Mouse (Mus musculus): Measurements from ENCODE around the gene 1110032A03Rik. TPM values are rescaled to one million over a fixed set of nuclear protein-coding genes. Genes with fewer than 3 reads are reported as not detected.

1110032A03Rik gene
- polyA plus RNA-seq, 1 experiment: not detected

- H3K4me1 ChIP-seq (ENCODE audit: control insufficient read depth, insufficient read depth, low read length): no peaks in the 10 kb centered on the region
- TF ChIP-seq CTCF (IDR thresholded peaks at IDR 0.05; ENCODE audit: insufficient read depth, low read depth, low read length): no peak
- no peak for TF ChIP-seq POLR2A (IDR thresholded peaks at IDR 0.05; ENCODE audit: insufficient read depth, low read depth, low read length)
- WGBS: 89% methylated on average over 3 of the region's 3 CpGs
- H3K4me3 ChIP-seq (ENCODE audit: insufficient read depth, low read depth, low read length): no peak overlapping the region
- H3K27ac ChIP-seq (ENCODE audit: insufficient read depth, low read depth, low read length): no peak overlapping the region
Observed at GRCm38 (mm10) chr9:50795266-50795665, 19.9 kb upstream of the 1110032A03Rik start.

DNA sequence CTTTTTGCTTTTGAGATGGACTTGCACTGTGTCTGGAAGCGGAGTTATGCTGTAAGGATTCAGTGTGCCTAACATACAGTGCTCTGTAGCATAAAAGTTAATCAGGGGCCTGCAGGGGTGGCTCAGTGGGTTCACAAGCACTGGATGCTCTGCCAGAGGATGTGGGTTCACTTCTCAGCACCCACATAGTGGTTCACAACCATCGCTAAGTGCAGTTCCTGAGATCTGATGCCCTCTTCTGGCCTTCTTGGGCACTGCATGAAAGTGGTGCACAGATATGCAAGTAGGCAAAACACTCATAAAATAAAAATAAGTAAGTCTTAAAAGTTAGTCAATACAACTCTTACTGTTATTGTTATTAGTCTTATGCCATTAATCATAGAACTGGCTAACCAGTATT is 6.8 kb upstream of the 1110032A03Rik start:
- WGBS: 75% methylated on average over 2 of the region's 2 CpGs

GRCm38 (mm10) chr9:50776162-50776760 is 941 bp upstream of the 1110032A03Rik start:
- 69% methylated on average over 11 of the region's 11 CpGs for WGBS
- Histone ChIP-seq H3K4me3 (ENCODE audit: insufficient read depth, low read depth, low read length) (peak overlapping the region; percentile 84), H3K27ac (ENCODE audit: insufficient read depth, low read depth, low read length) (no peak overlapping the region), H3K4me1 (ENCODE audit: control insufficient read depth, insufficient read depth, low read length) (no peaks in the 10 kb centered on the region)
- TF ChIP-seq CTCF (IDR thresholded peaks at IDR 0.05; ENCODE audit: insufficient read depth, low read depth, low read length): no peak
- no peak for TF ChIP-seq POLR2A (IDR thresholded peaks at IDR 0.05; ENCODE audit: insufficient read depth, low read depth, low read length)

More for the DNA sequence above, 6.8 kb upstream of the 1110032A03Rik start:
- Histone ChIP-seq H3K4me3 (ENCODE audit: insufficient read depth, low read depth, low read length) (no peak overlapping the region), H3K27ac (ENCODE audit: insufficient read depth, low read depth, low read length) (no peak overlapping the region), H3K4me1 (ENCODE audit: control insufficient read depth, insufficient read depth, low read length) (no peaks in the 10 kb centered on the region)
- no peak for TF ChIP-seq POLR2A (IDR thresholded peaks at IDR 0.05; ENCODE audit: insufficient read depth, low read depth, low read length)
- TF ChIP-seq CTCF (IDR thresholded peaks at IDR 0.05; ENCODE audit: insufficient read depth, low read depth, low read length): peak; percentile 21; the same call in 1 of the 2 replicates

DNA sequence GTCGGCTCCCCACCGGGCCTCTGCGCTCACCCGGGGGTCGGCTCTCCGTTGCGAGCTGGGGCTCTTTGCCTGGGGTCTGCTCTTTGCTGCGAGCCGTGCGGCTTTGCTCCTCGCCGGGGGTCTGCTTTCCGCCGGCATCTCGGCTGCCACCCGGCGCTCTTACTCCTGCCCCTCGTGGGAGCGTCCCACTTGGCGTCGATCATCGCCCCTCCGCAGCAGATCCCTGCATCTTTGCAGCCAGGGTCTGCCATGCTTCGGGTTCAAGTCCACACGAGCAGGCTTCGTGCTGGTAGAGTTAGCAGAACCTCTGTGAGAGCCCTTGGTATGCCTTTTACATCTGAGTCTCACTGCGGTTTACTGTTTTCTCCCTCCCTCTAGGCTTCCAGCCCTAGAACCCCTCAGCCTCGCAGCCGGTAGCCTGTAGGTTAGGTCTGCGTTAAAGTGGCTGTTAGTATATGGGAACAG is 374 bp upstream of the 1110032A03Rik start:
- H3K4me3 ChIP-seq (ENCODE audit: insufficient read depth, low read depth, low read length): peak overlapping the region; percentile 84
- H3K27ac ChIP-seq (ENCODE audit: insufficient read depth, low read depth, low read length): no peak overlapping the region
- TF ChIP-seq POLR2A (IDR thresholded peaks at IDR 0.05; ENCODE audit: insufficient read depth, low read depth, low read length) (no peak), CTCF (IDR thresholded peaks at IDR 0.05; ENCODE audit: insufficient read depth, low read depth, low read length) (no peak)
- WGBS: under 1% methylated on average over 30 of the region's 30 CpGs
- no peaks in the 10 kb centered on the region for H3K4me1 ChIP-seq (ENCODE audit: control insufficient read depth, insufficient read depth, low read length)

DNA sequence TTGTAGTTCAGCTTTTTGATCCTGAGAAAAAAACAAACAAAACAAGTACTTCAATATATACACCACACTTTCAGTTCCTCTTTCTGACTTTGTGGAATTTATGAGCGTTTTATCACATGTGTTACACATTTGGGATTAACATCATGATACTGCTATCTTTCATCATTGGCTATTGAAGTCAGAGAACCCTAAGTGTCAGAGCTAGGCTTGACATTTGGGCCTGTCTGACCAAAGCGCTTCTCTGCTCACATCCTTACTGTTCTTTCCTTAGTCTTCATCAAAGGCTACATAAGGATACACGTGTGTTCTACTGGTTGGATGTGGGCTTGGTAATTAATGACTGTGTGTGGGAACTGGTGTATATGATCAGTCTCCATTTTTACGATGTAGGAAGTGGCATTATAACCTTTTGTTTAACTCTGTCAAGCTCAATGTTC is 1.3 kb downstream of the 1110032A03Rik start:
- Histone ChIP-seq H3K4me1 (ENCODE audit: control insufficient read depth, insufficient read depth, low read length) (no peaks in the 10 kb centered on the region), H3K4me3 (ENCODE audit: insufficient read depth, low read depth, low read length) (no peak overlapping the region), H3K27ac (ENCODE audit: insufficient read depth, low read depth, low read length) (no peak overlapping the region)
- WGBS: 58% methylated on average over 4 of the region's 4 CpGs
- TF ChIP-seq CTCF (IDR thresholded peaks at IDR 0.05; ENCODE audit: insufficient read depth, low read depth, low read length) (no peak), POLR2A (IDR thresholded peaks at IDR 0.05; ENCODE audit: insufficient read depth, low read depth, low read length) (no peak)

- WGBS: 73% methylated on average over 2 of the region's 2 CpGs
- H3K27ac ChIP-seq (ENCODE audit: insufficient read depth, low read depth, low read length): no peak overlapping the region
- H3K4me3 ChIP-seq (ENCODE audit: insufficient read depth, low read depth, low read length): no peak overlapping the region
- TF ChIP-seq POLR2A (IDR thresholded peaks at IDR 0.05; ENCODE audit: insufficient read depth, low read depth, low read length) (no peak), CTCF (IDR thresholded peaks at IDR 0.05; ENCODE audit: insufficient read depth, low read depth, low read length) (no peak)
- peaks cover 3% of the 10 kb centered on the region; the same call in 1 of the 2 replicates for H3K4me1 ChIP-seq (ENCODE audit: control insufficient read depth, insufficient read depth, low read length)
Observed at GRCm38 (mm10) chr9:50770011-50770410, 5.3 kb downstream of the 1110032A03Rik start.

- peak within 1 kb of the TSS; percentile 78 for H3K27ac ChIP-seq (ENCODE audit: insufficient read depth, low read depth, low read length)
- TF ChIP-seq CTCF (IDR thresholded peaks at IDR 0.05; ENCODE audit: insufficient read depth, low read depth, low read length) (peak; percentile 95), POLR2A (IDR thresholded peaks at IDR 0.05; ENCODE audit: insufficient read depth, low read depth, low read length) (no peak; the same call in 1 of the 2 replicates)
- peak within 1 kb of the TSS; percentile 71 for H3K4me3 ChIP-seq (ENCODE audit: insufficient read depth, low read depth, low read length)
- WGBS: 3% methylated on average over 59 of the region's 59 CpGs
- H3K4me1 ChIP-seq (ENCODE audit: control insufficient read depth, insufficient read depth, low read length): peaks cover 3% of the 10 kb centered on the region; the same call in 1 of the 2 replicates
Observed at GRCm38 (mm10) chr9:50768107-50769002, 7.0 kb downstream of the 1110032A03Rik start, which contains the start of gene Fdxacb1. Gene Fdxacb1, plus strand, starts transcription at chr9:50768236.

GRCm38 (mm10) chr9:50767531-50768106 is 7.7 kb downstream of the 1110032A03Rik start:
- Histone ChIP-seq H3K4me1 (ENCODE audit: control insufficient read depth, insufficient read depth, low read length) (peaks cover 3% of the 10 kb centered on the region; the same call in 1 of the 2 replicates), H3K27ac (ENCODE audit: insufficient read depth, low read depth, low read length) (peak overlapping the region; percentile 68), H3K4me3 (ENCODE audit: insufficient read depth, low read depth, low read length) (peak overlapping the region; percentile 71)
- WGBS: 2% methylated on average over 17 of the region's 17 CpGs
- TF ChIP-seq CTCF (IDR thresholded peaks at IDR 0.05; ENCODE audit: insufficient read depth, low read depth, low read length): no peak
- no peak; the same call in 1 of the 2 replicates for TF ChIP-seq POLR2A (IDR thresholded peaks at IDR 0.05; ENCODE audit: insufficient read depth, low read depth, low read length)

Data from olfactory bulb, adult 2 months (tissue).